Mouse (Mus musculus) urinary bladder, adult 2 months (tissue): ENCODE results near the gene St8sia4. TPM values are rescaled to one million over a fixed set of nuclear protein-coding genes. Genes with fewer than 3 reads are reported as not detected.

ENCODE experiments used
- DNase-seq: peaks from one replicate; pipeline ENCODE4 v3.0.0; 2022; ENCODE audit warnings: low spot score
- polyA plus RNA-seq: library from polyadenylated mRNA; depleted of rRNA; stranded (reverse); fragments of >200 nt; gene quantifications from 2 replicates; pipeline ENCODE4 v1.2.3, GENCODE M21; 2012; rRNA removed

The St8sia4 gene
- 2.1 and 2.5 TPM in 2 replicates for polyA plus RNA-seq

DNA sequence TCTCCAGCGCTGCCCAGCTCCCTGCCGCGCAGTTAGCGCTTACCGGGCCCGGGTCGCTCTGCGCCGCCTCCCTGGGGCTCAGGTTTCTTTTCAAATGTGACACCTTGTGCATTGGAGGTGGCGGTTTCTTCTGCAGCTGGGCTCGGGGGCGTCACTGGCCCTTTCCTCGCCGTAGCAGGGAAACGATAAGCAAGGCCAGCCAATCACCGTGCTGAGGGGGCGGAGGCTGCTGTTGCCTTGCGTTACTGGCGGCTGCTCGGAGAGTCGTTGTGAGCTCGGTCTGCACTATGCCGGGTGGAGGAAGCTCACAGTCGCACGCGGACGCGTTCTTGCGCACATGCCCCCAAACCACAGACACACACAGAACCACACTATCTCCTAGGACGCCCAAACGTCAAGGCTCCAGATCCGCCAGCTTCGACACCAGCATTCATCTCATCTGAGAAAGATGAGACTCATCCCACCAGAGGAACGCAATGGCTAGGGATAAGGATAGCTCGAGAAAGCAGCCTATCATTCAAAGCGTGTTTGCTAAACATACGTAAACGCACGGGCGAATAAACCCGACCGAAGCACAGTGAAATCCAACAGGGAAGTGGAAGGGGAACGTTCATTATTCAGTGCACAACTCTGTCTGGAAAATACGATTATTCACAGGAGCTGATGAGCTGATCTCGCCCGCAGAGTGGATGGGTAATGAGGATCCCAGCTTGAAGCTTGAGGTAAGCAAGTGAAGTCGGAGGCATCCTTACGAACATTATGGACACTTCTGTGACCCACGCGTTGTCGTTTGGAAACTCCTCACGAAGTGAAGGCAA, at the start of gene St8sia4:
Gene St8sia4 (minus strand): TSS at position 137 of the 818 bp plus-strand sequence.
- DNase-seq: peak; percentile 23

DNA sequence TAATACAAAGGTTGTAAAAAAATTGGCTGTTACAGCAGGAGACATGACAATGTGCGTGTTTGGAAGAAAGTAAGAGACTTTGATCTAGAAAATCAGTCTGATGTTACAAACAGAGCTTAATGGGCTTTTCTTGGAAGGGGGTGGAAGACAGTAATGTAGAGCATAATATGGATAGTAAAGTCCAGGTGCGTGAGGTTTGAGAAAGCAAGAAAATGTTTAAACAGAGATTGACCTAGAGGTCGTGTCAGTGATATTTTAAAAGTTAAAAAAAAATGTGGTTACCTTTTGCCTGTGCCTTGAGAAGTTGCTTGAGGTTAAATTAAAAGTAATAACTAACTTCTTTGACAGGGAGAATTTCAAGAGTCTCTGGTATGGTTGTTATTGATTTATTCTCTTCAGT, 41.8 kb upstream of the St8sia4 start:
- DNase-seq: no peak

DNA sequence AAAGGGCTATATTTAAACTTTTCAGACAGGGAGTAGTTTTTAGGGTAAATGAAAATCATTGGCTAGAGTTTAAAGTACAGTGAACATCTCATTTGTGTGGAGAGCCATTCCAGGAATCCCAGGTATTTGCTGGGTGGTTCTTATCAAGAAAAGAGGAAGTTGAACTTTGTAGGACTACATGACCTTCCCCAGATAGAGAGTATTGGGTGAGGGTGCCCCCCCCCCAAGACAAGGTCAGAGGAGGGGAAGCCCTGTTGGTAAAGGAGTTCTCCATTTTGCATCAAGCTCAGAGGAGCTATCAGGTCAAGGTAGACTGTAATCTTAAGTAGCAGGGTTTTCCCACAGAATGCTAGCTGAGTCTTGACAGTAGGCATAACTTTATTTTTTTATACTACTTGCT, 32.5 kb upstream of the St8sia4 start:
- no peak for DNase-seq

DNA sequence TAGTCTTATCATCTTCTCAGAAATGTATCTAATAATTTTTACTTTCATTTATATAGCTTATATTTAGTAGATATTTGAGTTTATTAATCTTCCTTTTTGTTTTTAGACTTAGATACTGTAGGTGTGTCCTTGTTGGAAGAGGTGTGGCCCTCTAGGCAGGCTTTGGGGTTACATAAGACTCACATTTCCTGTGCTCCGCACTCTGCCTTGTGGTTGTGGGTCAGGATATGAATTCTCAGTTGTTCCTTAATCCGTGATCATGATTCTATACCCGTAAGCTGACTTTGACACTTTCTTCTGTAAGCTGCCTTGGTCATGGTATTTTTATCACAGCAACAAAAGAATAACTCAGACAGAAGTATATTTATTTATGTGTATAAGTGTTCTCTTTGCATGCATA, 6.7 kb upstream of the St8sia4 start:
- DNase-seq: no peak

DNA sequence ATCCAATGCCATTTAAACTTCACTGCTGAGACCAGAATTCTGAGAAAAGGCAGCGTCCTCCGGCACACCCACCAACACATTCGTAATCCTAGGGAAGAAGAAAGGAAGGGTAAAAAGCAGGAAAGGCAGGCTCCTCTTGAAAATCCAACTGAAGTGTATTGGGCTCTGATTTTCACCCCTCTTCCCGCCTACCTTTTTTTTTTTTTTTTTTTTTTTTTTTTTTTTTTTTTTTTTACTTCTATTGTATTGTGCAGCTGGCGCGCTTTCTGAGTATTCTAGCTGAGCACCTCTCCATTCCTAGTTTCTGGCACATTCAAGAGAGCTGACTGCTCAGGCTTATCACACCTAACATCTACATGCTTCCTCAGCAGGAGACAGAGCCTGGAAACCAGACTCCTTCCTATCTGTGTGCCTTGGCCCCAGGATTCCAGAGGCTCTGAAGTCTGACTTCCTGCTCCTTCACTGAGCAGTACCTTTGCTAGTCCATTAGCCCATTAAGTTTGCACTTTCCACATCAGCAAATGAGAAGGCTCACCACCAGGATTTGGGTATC, 958 bp upstream of the St8sia4 start:
- no peak for DNase-seq

DNA sequence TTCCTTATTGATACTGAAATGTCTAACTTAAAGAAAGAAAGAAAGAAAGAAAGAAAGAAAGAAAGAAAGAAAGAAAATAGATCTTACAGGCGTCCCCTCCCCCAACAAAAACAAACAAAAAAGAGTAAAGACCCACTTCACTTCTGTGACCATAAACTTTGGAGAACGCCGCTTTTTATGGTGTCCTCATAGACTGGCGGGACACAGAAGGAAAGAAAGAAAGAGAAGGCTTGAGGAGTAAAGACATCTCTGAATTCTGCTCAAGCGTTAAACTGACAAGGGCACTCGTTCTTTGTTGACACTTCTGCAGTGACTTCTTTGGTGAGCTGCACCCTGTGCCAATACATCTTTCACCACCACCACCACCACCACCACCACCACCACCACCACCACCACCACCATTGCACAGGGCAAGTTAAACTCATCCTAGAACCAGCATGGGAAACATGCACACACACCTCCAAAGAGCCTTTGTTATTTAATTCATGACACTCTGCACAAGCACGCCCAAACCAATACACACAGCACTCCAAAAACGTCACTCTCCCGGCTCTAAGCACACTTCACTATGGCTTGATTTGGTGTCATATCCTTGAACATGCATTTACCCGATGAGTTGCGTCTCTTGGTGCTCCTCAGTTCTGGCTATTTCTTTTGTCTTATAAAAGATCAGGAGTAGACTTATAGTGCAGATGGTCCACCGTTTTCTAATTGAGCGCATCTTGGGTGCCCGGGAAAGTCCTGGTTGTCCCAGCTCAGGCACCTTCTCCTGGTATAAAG, 640 bp downstream of the St8sia4 start:
- no peak for DNase-seq

DNA sequence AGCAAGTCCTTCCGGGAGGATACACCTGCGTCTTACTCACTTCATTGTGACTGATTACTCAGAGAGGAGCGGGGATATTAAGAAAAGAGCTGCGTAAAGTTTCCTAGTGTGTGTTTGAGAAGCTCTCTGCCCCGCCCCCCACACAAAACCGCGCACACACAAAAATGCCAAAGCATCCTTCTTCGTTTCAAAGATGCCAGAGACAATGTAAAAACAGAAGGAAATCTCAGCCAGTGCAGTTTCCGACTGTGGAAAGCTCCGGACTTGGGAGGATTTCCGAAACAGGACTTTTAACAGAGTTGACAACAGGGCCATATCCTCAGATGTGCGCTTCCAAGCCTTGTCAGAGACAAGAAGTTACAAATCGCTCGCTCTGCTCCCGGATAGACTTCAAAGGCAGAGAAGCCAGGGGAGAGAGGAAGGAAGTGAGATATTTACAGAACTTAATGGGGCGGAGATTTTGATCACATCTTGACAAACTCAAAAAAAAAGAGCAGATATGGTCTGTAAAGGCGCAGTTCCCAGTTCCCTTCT, 1.4 kb downstream of the St8sia4 start:
- no peak for DNase-seq

DNA sequence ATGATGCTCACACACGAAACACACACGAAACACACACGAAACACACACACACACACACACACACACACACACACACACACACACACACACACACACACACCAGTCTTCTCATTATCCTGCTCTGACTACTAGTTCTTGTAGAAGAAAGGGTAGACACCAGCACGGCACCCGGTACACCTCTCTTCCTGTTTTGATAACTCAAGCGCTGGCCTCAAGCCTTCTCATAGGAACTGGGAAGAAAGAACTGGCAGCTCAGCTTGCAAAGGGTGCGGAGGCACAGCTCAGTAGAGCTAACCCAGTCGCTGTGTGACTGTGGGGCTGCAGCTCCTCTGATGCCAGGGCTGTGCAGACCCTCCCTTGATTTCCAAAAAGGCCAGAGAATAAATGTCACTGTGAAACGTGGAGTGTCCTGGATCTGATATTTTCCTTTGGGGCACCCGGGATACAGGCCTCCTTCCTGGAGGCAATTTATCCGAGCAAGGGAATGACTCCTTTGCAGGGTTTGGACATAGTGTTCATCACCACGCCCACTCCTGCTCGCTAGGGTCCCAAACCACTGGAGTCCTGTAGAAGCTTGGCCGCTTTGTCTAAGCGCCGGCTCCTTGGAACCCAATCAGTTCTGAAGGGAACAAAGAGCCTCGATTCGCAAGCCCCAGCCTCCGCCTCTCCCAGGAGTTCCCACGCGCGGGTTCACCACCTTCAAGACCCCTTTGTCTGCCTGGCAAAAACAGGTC, 2.2 kb downstream of the St8sia4 start:
- no peak for DNase-seq

DNA sequence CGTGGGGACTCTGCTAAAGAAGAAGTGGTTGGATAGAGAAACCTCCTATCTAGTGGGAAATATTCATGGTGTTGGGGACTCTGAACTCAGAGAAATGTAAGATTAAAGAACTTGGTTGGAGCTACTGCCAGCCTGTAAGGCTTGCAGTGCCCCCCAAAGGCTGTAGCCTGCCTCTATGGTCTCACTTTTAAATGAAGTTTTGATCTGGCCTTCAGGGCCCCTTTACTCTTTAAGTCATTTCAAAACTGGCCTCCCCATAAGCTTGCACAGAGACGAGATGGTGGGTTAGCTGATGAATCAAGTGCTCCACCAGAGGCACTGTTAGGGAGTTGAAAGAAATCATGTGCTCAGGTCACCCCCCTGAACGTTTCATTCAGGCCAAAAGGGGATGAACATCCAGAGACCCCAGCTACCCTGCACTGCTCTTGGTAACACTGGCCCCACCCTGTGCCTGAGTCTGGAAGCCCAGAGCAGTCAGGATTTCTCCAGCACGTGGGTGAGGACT, 3.0 kb downstream of the St8sia4 start:
- no peak for DNase-seq

DNA sequence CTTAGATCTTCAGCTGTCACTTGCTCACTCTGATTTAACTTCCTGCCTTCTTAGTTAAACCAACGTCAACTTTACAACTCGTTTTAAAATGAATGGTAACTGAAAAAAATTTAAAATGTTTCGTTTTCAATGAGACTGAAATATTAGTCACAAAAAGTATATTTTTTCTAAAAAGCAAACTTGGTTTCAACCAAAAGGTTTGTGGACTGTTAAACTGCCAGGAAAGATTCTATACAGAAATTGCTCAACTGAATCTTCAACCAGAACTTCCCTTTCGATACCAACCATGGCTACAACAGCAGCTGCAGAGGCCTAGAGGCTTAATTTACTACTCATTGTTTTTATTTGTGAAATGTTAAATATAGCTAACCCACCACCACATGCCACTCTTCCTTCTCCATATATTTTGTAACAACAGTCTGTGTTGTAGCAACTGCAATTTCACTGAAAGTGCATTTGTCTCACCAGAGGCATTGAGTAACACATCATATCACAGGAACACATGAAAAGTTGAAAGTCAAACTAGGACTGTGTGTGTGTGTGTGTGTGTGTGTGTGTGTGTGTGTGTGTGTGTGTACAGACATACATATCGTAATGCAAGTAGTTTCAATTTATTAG, 10.2 kb downstream of the St8sia4 start:
- DNase-seq: no peak

DNA sequence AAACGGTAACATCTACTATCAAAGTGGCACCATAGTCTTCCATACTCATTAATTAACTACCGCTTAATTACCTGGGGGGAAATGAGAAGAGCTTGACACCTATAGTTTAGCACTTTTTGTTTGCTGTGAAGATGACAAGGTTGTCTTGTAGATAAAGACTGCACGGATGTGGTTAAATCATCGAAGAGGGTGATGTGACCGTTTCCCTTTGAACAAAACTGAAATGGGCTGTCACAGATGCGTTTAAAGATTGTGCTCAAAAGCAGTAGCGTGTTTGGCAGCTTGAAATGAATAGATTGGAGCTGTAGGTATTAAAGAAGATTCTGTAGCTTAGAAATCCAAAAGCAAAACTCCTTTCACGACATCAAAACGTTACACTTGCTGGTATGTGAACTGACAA, 11.8 kb downstream of the St8sia4 start:
- DNase-seq: no peak

DNA sequence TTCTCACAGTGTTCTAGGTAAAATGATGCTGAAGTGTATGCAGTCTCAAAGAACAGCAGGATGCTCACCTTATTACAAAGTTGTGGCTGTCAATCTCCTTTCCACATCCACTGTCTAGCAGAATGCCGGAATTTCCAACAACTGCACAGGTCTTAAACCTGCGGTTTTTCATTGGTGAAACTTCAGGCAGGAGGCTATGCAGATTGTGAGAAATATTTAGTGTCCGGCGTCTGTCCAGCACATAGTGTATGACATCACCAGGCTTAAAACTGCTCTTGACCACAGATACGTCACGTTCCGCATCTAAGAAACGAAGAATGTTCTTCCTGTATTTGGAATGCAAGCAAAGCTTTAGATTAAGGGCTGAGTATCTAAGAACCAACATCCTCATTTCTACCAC, 13.9 kb downstream of the St8sia4 start:
- DNase-seq: no peak

DNA sequence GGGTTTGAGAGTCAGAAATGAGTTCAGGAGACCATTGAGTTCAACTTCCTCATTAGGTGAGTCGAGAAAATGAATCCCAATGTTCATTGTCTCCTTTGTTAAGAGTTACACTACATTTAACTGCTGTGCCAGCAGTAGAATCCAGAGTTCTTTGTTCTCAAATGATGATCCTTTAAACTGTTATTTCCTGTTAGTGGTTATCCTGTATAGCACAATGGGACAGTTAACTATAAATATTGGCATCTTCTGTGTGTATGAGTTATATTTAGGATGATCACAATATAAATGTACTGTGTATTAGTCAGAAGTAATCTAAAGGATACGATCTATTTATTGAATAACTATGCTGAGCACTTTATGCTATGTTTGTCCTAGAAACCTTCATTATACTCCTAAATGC, 23.1 kb downstream of the St8sia4 start:
- no peak for DNase-seq

DNA sequence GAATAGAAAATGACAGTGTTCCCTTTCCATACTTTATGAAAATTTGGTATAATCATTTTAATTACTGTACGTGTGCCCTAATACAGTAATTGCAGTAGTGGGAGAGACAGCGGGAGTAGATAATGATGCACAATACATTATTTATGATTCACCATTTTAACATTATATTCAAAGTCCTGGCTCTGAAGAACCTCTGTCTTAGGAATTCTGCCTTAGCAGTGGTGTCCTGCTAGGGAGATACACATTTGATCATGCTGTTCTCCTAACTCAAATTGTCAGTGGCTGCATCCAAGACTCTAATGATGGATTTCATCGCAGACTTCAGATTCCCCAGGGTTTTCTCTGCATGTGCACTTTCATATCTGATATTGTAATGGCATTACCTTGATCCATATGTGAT, 28.4 kb downstream of the St8sia4 start:
- no peak for DNase-seq

DNA sequence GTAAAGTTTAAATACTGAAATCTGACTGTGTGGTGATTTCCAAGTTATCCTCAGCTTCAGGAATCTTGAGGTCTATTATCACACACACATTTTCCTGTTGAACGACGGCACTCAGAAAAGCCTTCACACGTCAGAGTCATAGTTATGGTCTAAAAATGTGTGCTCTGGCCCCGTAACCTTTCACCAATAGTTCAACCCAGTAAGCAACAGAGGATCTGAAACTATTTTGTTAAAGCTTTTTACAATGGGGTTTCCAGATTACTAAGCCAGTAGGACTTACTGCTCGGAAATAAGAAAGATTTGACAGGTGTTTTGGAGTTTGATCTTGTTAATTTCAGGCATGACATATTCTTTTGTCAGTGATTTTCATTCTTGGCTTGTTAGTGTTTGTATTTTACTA, 43.0 kb downstream of the St8sia4 start:
- DNase-seq: no peak

DNA sequence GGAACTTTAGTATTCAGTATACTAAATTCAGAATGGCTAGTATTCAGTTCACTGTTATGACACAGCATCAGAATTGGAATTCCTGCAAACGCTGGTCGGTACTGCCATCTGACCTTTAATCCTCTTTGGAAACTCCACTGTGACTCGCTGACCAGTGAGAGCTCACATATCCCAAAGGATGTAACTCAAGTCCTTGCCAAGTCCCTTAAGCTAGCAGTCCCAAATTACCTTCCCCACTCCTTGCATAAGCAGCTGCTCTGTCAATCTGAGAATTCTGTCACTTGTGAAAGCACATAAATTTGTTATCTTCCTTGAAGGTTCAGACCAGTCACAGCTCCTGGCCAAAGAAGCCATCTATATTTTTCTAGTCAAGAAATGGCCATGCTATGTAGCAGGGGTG, 48.7 kb downstream of the St8sia4 start:
- no peak for DNase-seq

DNA sequence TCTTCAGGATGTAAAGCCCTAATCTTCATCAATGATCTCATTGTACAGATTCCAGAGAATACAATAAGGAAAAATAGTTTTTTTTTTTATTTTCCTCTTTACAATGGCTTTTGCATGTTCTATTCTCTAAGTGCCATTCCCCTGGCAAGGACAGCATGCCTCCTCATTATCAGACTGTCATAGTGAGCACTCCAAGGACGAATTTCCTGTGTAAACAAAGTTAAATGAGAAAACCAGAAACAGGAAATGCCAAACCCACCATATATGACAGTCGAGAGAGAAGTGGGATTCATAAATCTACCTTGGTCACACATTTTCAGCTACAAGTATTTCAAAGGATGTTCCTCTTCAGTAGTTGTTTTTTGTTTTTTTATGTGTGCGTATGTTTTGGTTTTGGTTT, 49.2 kb downstream of the St8sia4 start:
- no peak for DNase-seq

DNA sequence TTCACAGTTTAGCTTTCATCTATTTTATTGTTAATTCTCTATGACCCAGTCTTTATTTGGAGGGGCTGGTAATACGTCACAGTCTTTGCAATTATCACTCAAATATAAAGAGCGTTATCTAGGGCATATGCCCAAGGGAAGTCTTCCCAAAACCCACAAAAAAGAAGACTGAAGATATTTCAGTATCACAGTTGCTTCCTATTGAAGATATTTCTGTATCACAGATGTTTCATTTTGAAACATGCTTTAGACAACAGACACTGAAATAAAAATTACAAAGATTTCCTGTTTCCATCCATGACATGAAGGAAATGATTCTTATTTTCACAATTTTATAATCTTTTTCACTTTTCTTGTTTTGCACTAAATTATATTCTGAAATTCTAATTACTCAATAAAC, 57.4 kb downstream of the St8sia4 start:
- no peak for DNase-seq

DNA sequence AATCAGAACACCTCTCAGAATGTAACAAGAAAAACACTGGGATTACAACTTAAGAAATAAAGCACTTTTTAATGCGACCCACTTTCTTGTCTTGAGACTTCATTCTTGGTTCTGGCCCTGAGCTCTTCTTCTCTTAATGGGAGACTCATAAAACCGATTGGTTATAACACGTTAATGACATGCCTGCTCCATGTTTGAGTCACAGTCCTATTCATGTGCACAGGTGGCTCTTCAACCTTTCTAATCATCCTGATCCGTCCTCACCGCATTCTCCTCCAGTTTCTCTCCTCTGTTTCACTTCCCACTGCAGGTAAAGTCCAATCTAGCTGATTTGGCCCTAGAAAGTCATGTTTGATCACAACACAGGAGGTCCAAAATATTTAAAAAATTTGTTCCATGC, 58.3 kb downstream of the St8sia4 start:
- DNase-seq: no peak

DNA sequence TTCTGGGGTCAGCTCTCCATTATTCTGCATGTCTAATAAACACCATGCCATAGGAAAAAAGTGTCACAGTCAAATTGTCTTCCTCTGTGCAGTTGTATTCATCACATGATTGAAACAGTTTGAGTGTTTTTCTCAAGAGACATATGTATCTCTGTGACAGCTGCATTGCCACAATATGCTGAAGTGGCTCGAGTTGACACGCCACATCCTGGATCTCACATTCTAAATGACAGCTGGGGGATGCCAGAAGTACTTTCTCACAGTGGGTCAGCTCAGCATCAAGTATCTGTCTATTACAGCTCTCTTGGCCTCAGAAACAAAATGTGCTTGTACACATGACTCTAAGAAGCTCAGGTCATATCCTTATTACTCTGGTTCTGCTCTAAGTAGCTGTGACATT, 61.9 kb downstream of the St8sia4 start:
- no peak for DNase-seq

DNA sequence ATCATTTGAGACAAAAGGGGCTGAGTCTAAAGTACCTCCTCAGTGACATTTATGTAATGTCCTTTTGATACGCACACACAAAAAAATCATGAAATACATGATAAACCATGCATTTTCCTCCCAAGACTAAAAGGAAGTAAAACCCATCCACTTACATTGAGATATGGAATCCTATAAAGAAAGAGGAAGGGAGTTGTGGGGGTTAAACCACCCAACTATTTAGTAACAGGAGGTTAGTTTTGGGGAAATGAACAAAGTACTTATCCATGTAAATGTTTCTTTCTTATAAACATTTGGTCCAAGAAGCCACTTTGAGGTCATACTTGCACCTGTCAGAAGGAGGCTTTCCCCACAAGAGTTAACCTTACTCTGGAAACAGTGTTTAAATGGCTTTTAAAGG, 69.3 kb downstream of the St8sia4 start:
- DNase-seq: no peak
